8 mouse cellular contexts compared by ENCODE assay signal in genomic region chr11:53891505-53892451, GRCm38 (mm10). TPM values are rescaled to one million over a fixed set of nuclear protein-coding genes. Genes with fewer than 3 reads are reported as not detected.
DNase-seq lines count a peak whose midpoint lies in the region; ATAC-seq lines count a peak whose summit lies in the region.

Slc22a5 (minus strand) TSS chr11:53891660.

- peak within 1 kb of the TSS; percentile 70 for H3K4me3 ChIP-seq in heart, embryonic 10.5 days
- H3K4me3 ChIP-seq in kidney, embryonic 15.5 days (replicated peaks): peak within 1 kb of the TSS; percentile 65

- peak; percentile 99 to 100 for DNase-seq in B cell, adult 2 months
- peak; percentile 99 for DNase-seq in brain, adult 2 months (ENCODE audit: low read depth, low spot score)
- DNase-seq in heart, embryonic 10.5 days (ENCODE audit: low spot score): peak; percentile 100
- peak; percentile 100 for DNase-seq in liver
- peak; percentile 99 for DNase-seq in spleen, postnatal 4 days (ENCODE audit: low spot score in 2 of 2)

- H3K4me2 ChIP-seq in kidney, embryonic 15.5 days: peak within 1 kb of the TSS; percentile 93

- no peaks in the 10 kb centered on the region for H3K36me3 ChIP-seq in heart, embryonic 10.5 days
- no peaks in the 10 kb centered on the region for H3K36me3 ChIP-seq in kidney, embryonic 15.5 days

- H3K9ac ChIP-seq in kidney, embryonic 15.5 days: peak within 1 kb of the TSS; percentile 67

- peaks cover 41% of the 10 kb centered on the region for H3K4me1 ChIP-seq in heart, embryonic 10.5 days
- H3K4me1 ChIP-seq in kidney, embryonic 15.5 days: peaks cover 45% of the 10 kb centered on the region

- peak within 1 kb of the TSS; percentile 86 for H3K27ac ChIP-seq in heart, embryonic 10.5 days
- H3K27ac ChIP-seq in kidney, embryonic 15.5 days: peak within 1 kb of the TSS; percentile 90

- no peaks in the 10 kb centered on the region for H3K9me3 ChIP-seq in heart, embryonic 10.5 days
- no peaks in the 10 kb centered on the region for H3K9me3 ChIP-seq in kidney, embryonic 15.5 days (replicated peaks)

- peak; percentile 95 for ATAC-seq in erythroblast, adult 5-6 weeks (replicated peaks; ENCODE audit: low FRiP score, poor library complexity, severe bottlenecking)
- peak; percentile 98 for ATAC-seq in kidney, embryonic 15.5 days (replicated peaks; ENCODE audit: low FRiP score)
- peak; percentile 96 for ATAC-seq in monocyte, adult 5-6 weeks (replicated peaks; ENCODE audit: insufficient number of reproducible peaks, low FRiP score, low TSS enrichment, poor library complexity, severe bottlenecking)

- H3K27me3 ChIP-seq in heart, embryonic 10.5 days (ENCODE audit: insufficient read depth, poor library complexity, severe bottlenecking): no peaks in the 10 kb centered on the region
- H3K27me3 ChIP-seq in kidney, embryonic 15.5 days: no peaks in the 10 kb centered on the region

- WGBS in heart, embryonic 10.5 days: 4% methylated on average over 63 of the region's 63 CpGs
- WGBS in kidney, embryonic 15.5 days: 5% methylated on average over 62 of the region's 63 CpGs

RNA-seq across cellular contexts. Expression of gene Slc22a5, which starts in this region (rescaled TPM):
- 2.1 and 2.7 TPM in 2 replicates for total RNA-seq in erythroblast, adult 5-6 weeks (2015; ENCODE audit: low replicate concordance)
- 2.0 and 2.4 TPM in 2 replicates for total RNA-seq in erythroblast, adult 5-6 weeks (2017; ENCODE audit: low replicate concordance)
- 7.7 and 9.9 TPM in 2 replicates for polyA plus RNA-seq in heart, embryonic 10.5 days (2016; fragmentation: Nextera tagmentation; extraction: Ambion mirVana)
- polyA plus RNA-seq in kidney, embryonic 15.5 days (2015; fragmentation: Nextera tagmentation; extraction: Ambion mirVana): 12.6 and 14.1 TPM in 2 replicates
- total RNA-seq in monocyte, adult 5-6 weeks (2017): 5.3 to 12.8 TPM (median 8.5 TPM) in 3 replicates

Comparison
In these comparisons a context has a peak if more than half of its experiments do, and no peak if none do; other contexts are left out.
1. Peak in every context shown above with its lines: DNase-seq, ATAC-seq, H3K4me3 ChIP-seq and H3K27ac ChIP-seq.